Mouse (Mus musculus): ENCODE measurements around the gene Tox3. TPM values are rescaled to one million over a fixed set of nuclear protein-coding genes. Genes with fewer than 3 reads are reported as not detected.
A peak's percentile ranks its signal among the peaks of the same experiment; 100 is the strongest.

Gene Tox3
- total and polyA plus RNA-seq, 3 experiments = not detected

- in situ Hi-C loops (cut with MboI; ENCODE audit: low pct_ligation_motif_present, low pct_unique_long_range_greater_than_20kb, low sequenced_read_pairs) = no loop called here
- TF ChIP-seq ZKSCAN1 (IDR thresholded peaks at IDR 0.05; ENCODE audit: borderline replicate concordance, low read depth, low read length) (no peak), CTCF (conservative IDR thresholded peaks at IDR 0.05 in 1 of 2, IDR thresholded peaks at IDR 0.05 in 1 of 2; ENCODE audit: low read depth in 2 of 2, low read length in 2 of 2) (peak in 1 of 2 experiments; percentile 25; a peak in 1 of 4 replicates), RAD21 (IDR thresholded peaks at IDR 0.05; ENCODE audit: low read depth, low read length) (peak; percentile 36), IRF4 (IDR thresholded peaks at IDR 0.05; ENCODE audit: low read depth, low read length) (peak; percentile 7; the same call in 1 of the 2 replicates), SMC3 (IDR thresholded peaks at IDR 0.05; ENCODE audit: low read depth, low read length) (peak; percentile 30; the same call in 1 of the 2 replicates), ZMIZ1 (IDR thresholded peaks at IDR 0.05; ENCODE audit: low read depth, low read length) (no peak), JUN (IDR thresholded peaks at IDR 0.05; ENCODE audit: insufficient read depth, low read depth, low read length) (no peak), MYC (IDR thresholded peaks at IDR 0.05; ENCODE audit: low read depth, low read length) (no peak), NELFE (IDR thresholded peaks at IDR 0.05; ENCODE audit: low read depth, low read length) (no peak), ETS1 (conservative IDR thresholded peaks at IDR 0.05; ENCODE audit: low read depth, low read length) (peak; percentile 92), EP300 (IDR thresholded peaks at IDR 0.05; ENCODE audit: low read length) (peak; percentile 37; the same call in 1 of the 2 replicates), TCF12 (IDR thresholded peaks at IDR 0.05; ENCODE audit: low read depth, low read length) (peak; percentile 73; the same call in 1 of the 2 replicates)
- H3K27ac ChIP-seq (ENCODE audit: insufficient read depth, low read depth) = no peak overlapping the region
These were observed 103.5 kb downstream of the Tox3 start for GRCm38 (mm10) chr8:90244458-90245145.

GRCm38 (mm10) chr8:90243957-90244356 is 104.2 kb downstream of the Tox3 start:
- Histone ChIP-seq H3K36me3 (replicated peaks in 1 of 2; ENCODE audit: control insufficient read depth in 1 of 2, insufficient read depth in 1 of 2, low read length in 1 of 2) (no peaks in the 10 kb centered on the region), H3K27me3 (replicated peaks) (no peaks in the 10 kb centered on the region), H3K79me2 (replicated peaks; ENCODE audit: control insufficient read depth, extremely low read depth, insufficient read depth, poor library complexity, severe bottlenecking) (no peaks in the 10 kb centered on the region), H3K9me3 (replicated peaks; ENCODE audit: low read length) (no peaks in the 10 kb centered on the region), H3K27ac (ENCODE audit: insufficient read depth, low read depth) (no peak overlapping the region), H3K4me3 (replicated peaks in 1 of 3; ENCODE audit: low read depth in 2 of 3, low read length in 2 of 3, poor library complexity in 1 of 3) (no peak overlapping the region), H3K4me2 (ENCODE audit: insufficient read depth, low read depth, poor library complexity, severe bottlenecking) (no peak overlapping the region), H3K4me1 (ENCODE audit: control insufficient read depth in 1 of 2, insufficient read depth in 2 of 2) (peaks cover 0 to 21% of the 10 kb centered on the region in 2 experiments; a peak in 2 of 4 replicates), H3K9ac (ENCODE audit: insufficient read depth, low read depth) (no peak overlapping the region)
- DNase-seq (ENCODE audit: extremely low read depth) = no peak
- no peak for TF ChIP-seq TCF12 (IDR thresholded peaks at IDR 0.05; ENCODE audit: low read depth, low read length)
- in situ Hi-C loops (cut with MboI; ENCODE audit: low pct_ligation_motif_present, low pct_unique_long_range_greater_than_20kb, low sequenced_read_pairs) (no loop called here), dilution Hi-C loops (cut with MboI; ENCODE audit: extremely low pct_ligation_motif_present, extremely low pct_unique_long_range_greater_than_20kb, low sequenced_read_pairs) (no loop called here)

More at GRCm38 (mm10) chr8:90244458-90245145, 103.5 kb downstream of the Tox3 start:
- dilution Hi-C loops (cut with MboI; ENCODE audit: extremely low pct_ligation_motif_present, extremely low pct_unique_long_range_greater_than_20kb, low sequenced_read_pairs) = no loop called here
- peak; percentile 66 for DNase-seq (ENCODE audit: extremely low read depth)
- Histone ChIP-seq H3K9ac (ENCODE audit: insufficient read depth, low read depth) (no peak overlapping the region), H3K79me2 (replicated peaks; ENCODE audit: control insufficient read depth, extremely low read depth, insufficient read depth, poor library complexity, severe bottlenecking) (no peaks in the 10 kb centered on the region), H3K4me3 (replicated peaks in 1 of 3; ENCODE audit: low read depth in 2 of 3, low read length in 2 of 3, poor library complexity in 1 of 3) (no peak overlapping the region), H3K27me3 (replicated peaks) (no peaks in the 10 kb centered on the region), H3K4me1 (ENCODE audit: control insufficient read depth in 1 of 2, insufficient read depth in 2 of 2) (peaks cover 0 to 21% of the 10 kb centered on the region in 2 experiments; a peak in 2 of 4 replicates), H3K4me2 (ENCODE audit: insufficient read depth, low read depth, poor library complexity, severe bottlenecking) (no peak overlapping the region; the same call in 1 of the 2 replicates), H3K9me3 (replicated peaks; ENCODE audit: low read length) (no peaks in the 10 kb centered on the region), H3K36me3 (replicated peaks in 1 of 2; ENCODE audit: control insufficient read depth in 1 of 2, insufficient read depth in 1 of 2, low read length in 1 of 2) (no peaks in the 10 kb centered on the region)
